Mouse (Mus musculus) megakaryocyte-erythroid progenitor cell, adult 5-6 weeks (primary cell): ENCODE data around the gene Vmn1r210. TPM values are rescaled to one million over a fixed set of nuclear protein-coding genes. Genes with fewer than 3 reads are reported as not detected.
"Not testable (repeated sequence)": the region's sequence is repeated elsewhere in the genome, so short reads cannot be mapped to it uniquely, and the experiment has no call there.

Experiments
- ATAC-seq: replicated peaks from 2 replicates; pipeline ENCODE4 v1.8.0; 2016; ENCODE audit warnings: mild to moderate bottlenecking, inconsistent platforms; ENCODE audit not compliant: severe bottlenecking, poor library complexity, low FRiP score, low TSS enrichment
- total RNA-seq, 2 experiments: library from RNA; stranded (forward) in 1 of 2; stranded (reverse) in 1 of 2; fragments of 200-1000, 215-1000 nt in 1 of 2; fragments of >200 nt in 1 of 2; fragmentation: Nextera tagmentation in 1 of 2; gene quantifications; 2 replicates each; pipeline ENCODE4 v1.2.3; 2014 to 2017

Gene Vmn1r210
- total RNA-seq (2014; fragmentation: Nextera tagmentation) (not detected in 2 replicates), total RNA-seq (2017) (not detected in 2 replicates)

DNA sequence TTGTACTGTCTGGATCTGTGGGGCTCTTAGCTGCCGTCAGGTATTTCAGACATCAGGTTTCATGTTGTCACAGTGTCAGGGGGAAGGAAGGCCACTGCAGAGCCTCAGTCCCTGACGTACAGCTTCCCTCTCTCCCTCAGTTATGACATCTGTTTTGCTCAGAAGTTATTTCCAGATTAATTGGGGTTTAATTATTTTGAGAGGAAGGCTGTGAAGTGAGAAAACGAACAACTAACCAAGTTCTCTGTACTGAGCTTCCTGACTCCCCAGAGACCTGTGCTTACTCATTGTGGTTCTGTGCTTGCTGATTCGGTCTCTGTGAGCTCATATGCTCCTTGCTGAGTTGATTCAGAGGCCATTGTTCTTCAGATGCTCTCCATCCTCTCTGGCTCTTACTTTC lies at the start of gene Vmn1r210:
Gene Vmn1r210 (minus strand): TSS at position 101 of the 400 bp plus-strand sequence.
- ATAC-seq: no peak

DNA sequence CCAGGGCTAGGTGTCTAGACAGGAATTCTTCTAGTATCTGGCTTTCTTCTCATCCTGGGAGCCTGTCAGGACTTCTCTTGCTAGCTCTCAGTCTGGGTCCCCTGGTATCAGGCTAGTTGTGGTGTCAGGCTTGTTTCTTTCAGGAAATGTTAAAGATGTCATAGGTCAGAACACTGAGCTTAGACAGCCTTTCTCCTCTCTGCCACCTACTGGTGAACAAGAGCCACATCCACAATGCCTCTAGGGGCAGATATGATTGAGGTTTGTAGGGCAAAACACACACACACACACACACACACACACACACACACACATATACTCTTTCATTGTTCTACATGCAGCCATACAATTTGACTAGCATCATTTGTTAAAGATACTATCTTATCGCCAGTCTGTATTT lies 48.1 kb upstream of the Vmn1r210 start:
- ATAC-seq: no peak

DNA sequence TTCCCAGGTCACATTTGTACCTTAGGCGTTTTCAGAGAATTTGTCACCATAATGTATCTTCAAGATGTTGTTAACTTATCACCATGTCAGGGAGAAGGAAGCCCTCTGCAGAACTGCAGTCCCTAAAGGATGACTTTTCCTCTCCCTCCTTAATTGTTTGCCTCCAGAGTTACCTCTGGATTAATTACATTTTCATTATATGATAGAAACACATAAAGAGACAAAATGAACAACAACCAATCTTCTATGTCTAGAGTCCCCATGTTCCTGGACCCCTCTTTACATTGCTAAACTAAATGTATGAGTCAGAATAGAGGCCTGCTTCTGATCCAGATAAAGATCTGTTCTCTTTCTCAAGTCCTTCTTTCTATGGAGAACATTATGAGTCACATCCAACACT lies 26.3 kb upstream of the Vmn1r210 start, which contains the start of gene Vmn1r211:
Gene Vmn1r211 (minus strand): TSS at position 101 of the 400 bp plus-strand sequence.
- no peak for ATAC-seq

DNA sequence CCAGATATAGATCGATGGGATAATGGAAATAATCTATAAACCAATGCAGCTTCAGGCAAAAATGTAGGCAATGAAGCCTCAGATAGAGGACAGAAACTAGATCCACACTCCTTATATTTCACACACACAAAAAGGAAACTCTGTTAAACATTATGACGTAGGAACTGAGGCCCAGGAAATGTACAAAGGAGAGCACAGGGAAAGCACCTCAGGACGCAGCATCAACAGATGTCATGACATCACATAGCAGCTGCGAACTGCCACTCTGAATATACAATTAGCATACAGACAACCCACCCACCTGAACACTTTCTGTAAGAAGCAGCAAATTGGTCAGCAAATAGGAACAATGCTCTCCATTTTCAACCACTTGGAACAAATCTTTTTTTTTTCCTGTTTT lies 23.6 kb upstream of the Vmn1r210 start:
- ATAC-seq: no peak

DNA sequence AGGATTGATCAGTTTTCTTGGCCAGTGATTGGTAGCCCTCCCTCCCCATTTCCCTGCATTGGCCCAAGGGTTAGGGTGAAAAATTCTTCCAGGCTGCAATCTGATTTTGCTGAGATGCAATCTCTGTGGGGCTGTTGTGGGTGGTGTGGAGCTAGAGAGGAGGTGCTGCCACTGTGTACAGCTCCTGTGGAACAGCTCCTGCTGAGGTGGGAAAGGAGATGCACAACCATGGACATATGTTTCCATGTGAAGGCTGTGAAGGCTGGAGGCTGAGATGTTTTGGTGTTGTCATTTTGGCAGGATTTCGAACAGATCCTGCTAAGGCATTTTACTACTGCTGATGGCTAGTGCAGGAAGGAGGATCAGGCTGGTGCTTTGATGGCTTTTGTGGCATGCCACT lies 15.7 kb upstream of the Vmn1r210 start:
- no peak for ATAC-seq

DNA sequence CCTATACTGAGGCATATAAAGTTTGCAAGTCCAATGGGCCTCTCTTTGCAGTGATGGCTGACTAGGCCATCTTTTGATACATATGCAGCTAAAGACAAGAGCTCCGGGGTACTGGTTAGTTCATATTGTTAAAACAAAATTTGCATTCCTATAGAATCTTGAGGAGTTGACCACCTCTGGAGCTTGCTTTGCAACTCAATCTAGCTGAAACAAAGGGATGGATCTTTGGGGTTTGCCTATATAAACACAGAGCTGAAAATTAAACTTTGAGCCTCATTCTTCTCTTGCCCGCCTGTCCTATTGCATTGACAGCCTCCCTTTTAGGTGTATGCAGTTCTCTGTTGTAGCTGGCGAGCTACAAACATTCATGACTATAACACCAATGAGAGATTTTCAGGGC lies 13.2 kb upstream of the Vmn1r210 start:
- not testable (repeated sequence) for ATAC-seq

DNA sequence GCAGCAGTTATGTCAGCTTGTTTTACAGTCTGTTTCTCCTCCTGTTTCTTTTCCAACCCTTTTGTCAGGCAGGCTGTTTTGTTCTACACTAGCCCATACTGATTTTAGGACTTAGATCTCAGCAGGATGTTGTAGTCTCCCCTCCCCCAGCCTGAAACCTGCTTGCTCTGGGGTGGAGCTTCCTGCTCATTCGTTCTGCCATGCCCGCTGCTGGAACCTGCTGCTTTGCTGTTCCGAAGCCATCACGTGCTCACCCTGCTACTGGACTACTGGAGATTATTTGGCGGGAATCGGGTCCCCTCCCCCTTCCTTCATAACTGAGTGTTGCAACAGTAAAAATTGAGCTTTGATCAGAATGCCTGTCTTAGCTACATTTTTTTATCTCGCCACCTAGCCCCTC lies 1.8 kb downstream of the Vmn1r210 start:
- ATAC-seq: not testable (repeated sequence)

DNA sequence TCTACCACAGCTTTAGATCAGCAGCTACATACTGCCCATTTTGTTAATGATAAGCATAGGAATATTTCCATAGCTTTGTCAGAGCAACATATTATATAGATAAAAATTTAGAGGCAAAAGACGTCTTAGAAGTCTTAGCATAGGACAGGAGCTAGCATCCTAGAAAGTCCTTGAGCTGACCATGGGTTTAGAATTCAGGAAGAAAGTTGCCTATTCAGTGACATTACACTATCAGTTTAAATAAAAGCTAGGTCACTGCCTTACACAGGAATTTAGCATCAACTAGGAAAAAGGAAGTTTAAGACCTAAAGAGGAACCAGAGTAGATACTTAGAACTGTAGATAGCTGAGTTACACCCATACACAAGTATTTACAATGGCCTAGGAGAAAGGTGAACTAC lies 9.5 kb downstream of the Vmn1r210 start:
- ATAC-seq: not testable (repeated sequence)

DNA sequence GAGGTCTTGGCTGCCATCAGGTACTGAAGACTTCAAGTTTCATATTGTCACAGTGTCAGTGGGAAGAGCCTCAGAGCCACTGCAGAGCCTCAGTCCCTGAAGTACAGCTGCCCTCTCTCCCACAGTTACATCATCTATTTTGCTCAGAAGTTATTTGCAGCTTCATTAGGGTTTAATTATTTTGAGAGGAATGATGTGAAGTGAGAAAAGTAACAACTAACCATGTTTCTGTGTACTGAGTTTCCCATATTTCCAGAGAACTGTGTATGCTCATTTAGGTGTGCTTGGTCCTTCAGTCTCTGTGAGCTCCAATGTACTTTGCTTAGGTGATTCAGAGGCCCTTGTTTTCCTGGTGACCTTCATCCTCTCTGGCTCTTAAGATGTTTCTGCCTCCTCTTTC lies 21.6 kb downstream of the Vmn1r210 start, which contains the start of gene Vmn1r209:
Gene Vmn1r209 (minus strand): TSS at position 101 of the 400 bp plus-strand sequence.
- ATAC-seq: not testable (repeated sequence)

DNA sequence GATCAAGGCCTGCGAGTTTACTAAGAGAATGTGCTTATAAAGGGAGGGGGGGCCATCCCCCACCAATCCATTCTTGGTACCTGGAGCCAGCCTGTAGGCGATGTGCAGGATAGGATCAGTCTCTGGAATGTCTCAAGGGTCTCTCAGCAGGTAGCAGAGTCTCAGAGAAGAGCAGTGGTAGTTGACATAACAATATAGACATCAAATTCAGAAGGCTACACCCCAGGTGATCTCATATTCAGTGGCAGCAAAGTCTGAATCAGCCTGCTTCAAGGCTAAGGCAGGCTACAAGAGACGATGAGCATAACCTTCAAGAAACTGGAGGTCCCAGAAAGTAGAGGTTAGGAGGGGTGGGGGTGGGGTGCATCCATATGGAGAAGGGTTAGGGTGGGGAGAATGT lies 43.1 kb downstream of the Vmn1r210 start:
- ATAC-seq: not testable (repeated sequence)

DNA sequence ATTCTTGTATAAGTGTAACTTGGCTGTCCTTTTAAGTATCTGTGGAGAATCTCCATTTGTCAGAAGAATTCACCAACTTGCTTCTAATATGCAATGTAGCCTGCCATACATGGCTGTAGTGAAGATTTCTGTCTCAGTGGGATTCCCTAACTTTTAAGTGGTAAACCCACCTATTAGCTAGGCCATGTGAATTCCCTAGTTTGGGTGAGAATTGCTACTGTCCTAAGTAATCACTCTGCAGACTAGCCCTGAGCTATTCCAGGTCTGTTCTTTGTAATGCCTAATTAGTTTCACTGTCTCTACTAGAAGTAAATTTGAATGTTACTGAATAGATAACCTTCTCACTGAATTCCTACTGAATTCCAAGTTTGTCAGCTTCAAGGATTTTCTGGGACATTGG lies 47.0 kb downstream of the Vmn1r210 start:
- not testable (repeated sequence) for ATAC-seq

DNA sequence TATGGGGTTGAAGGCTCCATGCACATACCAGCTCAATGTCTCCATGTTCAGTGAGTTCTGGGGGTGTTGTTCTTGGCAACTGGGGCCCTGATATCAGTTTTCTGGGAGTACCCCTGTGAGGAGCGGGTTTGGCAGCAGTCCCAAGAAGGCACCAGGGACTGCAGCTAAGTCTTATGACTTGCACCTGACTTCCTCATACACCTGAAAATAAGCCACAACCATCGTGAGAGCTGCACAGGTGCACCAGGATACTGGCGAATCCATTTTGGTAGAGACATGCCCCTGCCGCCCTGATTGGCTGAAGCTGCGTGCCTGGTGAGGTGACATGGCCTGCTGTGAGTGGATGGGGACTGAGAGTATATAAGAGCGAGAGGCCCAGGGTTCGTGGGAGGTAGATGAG lies 53.8 kb downstream of the Vmn1r210 start, which contains the start of gene Vmn1r208:
Gene Vmn1r208 (minus strand): TSS at position 101 of the 400 bp plus-strand sequence.
- ATAC-seq: not testable (repeated sequence)

Other genes with a start within 250 kb of the Vmn1r210 start
- not detected in 2 replicates for gene Vmn1r205, start 238.3 kb downstream of the Vmn1r210 start, total RNA-seq (2014; fragmentation: Nextera tagmentation)
- gene Vmn1r205, start 238.3 kb downstream of the Vmn1r210 start, total RNA-seq (2017): not detected in 2 replicates
- not detected in 2 replicates for gene Vmn1r206, start 207.1 kb downstream of the Vmn1r210 start, total RNA-seq (2014; fragmentation: Nextera tagmentation)
- not detected in 2 replicates for gene Vmn1r206, start 207.1 kb downstream of the Vmn1r210 start, total RNA-seq (2017)
- not detected in 2 replicates for gene Vmn1r207-ps, start 101.7 kb downstream of the Vmn1r210 start, total RNA-seq (2014; fragmentation: Nextera tagmentation)
- not detected in 2 replicates for gene Vmn1r207-ps, start 101.7 kb downstream of the Vmn1r210 start, total RNA-seq (2017)
- not detected in 2 replicates for gene Vmn1r208, start 53.9 kb downstream of the Vmn1r210 start, total RNA-seq (2014; fragmentation: Nextera tagmentation)
- not detected in 2 replicates for gene Vmn1r208, start 53.9 kb downstream of the Vmn1r210 start, total RNA-seq (2017)
- gene Vmn1r209, start 21.7 kb downstream of the Vmn1r210 start, total RNA-seq (2014; fragmentation: Nextera tagmentation): not detected in 2 replicates
- gene Vmn1r209, start 21.7 kb downstream of the Vmn1r210 start, total RNA-seq (2017): not detected in 2 replicates
- not detected in 2 replicates for gene Vmn1r211, start 26.2 kb upstream of the Vmn1r210 start, total RNA-seq (2014; fragmentation: Nextera tagmentation)
- not detected in 2 replicates for gene Vmn1r211, start 26.2 kb upstream of the Vmn1r210 start, total RNA-seq (2017)
- not detected in 2 replicates for gene Vmn1r212, start 52.9 kb upstream of the Vmn1r210 start, total RNA-seq (2014; fragmentation: Nextera tagmentation)
- gene Vmn1r212, start 52.9 kb upstream of the Vmn1r210 start, total RNA-seq (2017): not detected in 2 replicates
- not detected in 2 replicates for gene Vmn1r213, start 176.3 kb upstream of the Vmn1r210 start, total RNA-seq (2014; fragmentation: Nextera tagmentation)
- gene Vmn1r213, start 176.3 kb upstream of the Vmn1r210 start, total RNA-seq (2017): not detected in 2 replicates
- not detected in 2 replicates for gene Vmn1r214, start 199.1 kb upstream of the Vmn1r210 start, total RNA-seq (2014; fragmentation: Nextera tagmentation)
- not detected in 2 replicates for gene Vmn1r214, start 199.1 kb upstream of the Vmn1r210 start, total RNA-seq (2017)
- not detected in 2 replicates for gene Vmn1r215, start 236.7 kb upstream of the Vmn1r210 start, total RNA-seq (2014; fragmentation: Nextera tagmentation)
- not detected in 2 replicates for gene Vmn1r215, start 236.7 kb upstream of the Vmn1r210 start, total RNA-seq (2017)